Comparison of ENCODE assay signal across 14 mouse cellular contexts in genomic region chr4:135209846-135210245, GRCm38 (mm10).
"Had no signal": no experiment of that assay in that cellular context is flagged by ENCODE, and none has a peak within 500 bp of the region (broad histone marks: within the 10 kb centered on the region; RNA-seq: fewer than 3 reads in every experiment).

No protein-coding gene starts in this region.

- H3K27ac ChIP-seq: layer of hippocampus, adult 2 months; limb, embryonic 12.5 days; liver, embryonic 13.5 days; macrophage; midbrain, embryonic 12.5 days had no signal

- ATAC-seq: liver, postnatal 0 days had no signal

- H3K4me3 ChIP-seq: layer of hippocampus, adult 2 months; limb, embryonic 12.5 days; liver, embryonic 13.5 days; megakaryocyte, embryonic 14.5 days; midbrain, embryonic 12.5 days had no signal

- H3K4me2 ChIP-seq: limb, embryonic 12.5 days; liver, embryonic 13.5 days; midbrain, embryonic 12.5 days had no signal

- H3K27me3 ChIP-seq: megakaryocyte, embryonic 14.5 days had no signal

- H3K9me3 ChIP-seq: liver, embryonic 13.5 days had no signal

- DNase-seq: kidney, adult 2 months; kidney, postnatal 36 days; liver; liver, embryonic 13.5 days; liver, postnatal 0 days; lung, postnatal 14 days; right cerebral cortex, adult 18-20 months; right cerebral cortex, postnatal 25 days; thymus, postnatal 4 days had no signal

- H3K9ac ChIP-seq: limb, embryonic 12.5 days; liver, embryonic 13.5 days; liver, postnatal 0 days; midbrain, embryonic 12.5 days had no signal
